Mouse (Mus musculus) testis, adult 2 months (tissue): Measurements from ENCODE around the gene Krt82. TPM values are rescaled to one million over a fixed set of nuclear protein-coding genes. Genes with fewer than 3 reads are reported as not detected.

Experiments used
- H3K27ac ChIP-seq: fragments of 200-500 bp; 2 replicates; pipeline ENCODE4 v1.5.1; 2012; ENCODE audit warnings: low read depth, low read length; ENCODE audit not compliant: control insufficient read depth, insufficient read depth
- H3K27me3 ChIP-seq: fragments of 200-500 bp; 2 replicates; pipeline ENCODE4 v1.6.1; 2012; ENCODE audit warnings: mild to moderate bottlenecking, low read length, moderate library complexity; ENCODE audit not compliant: control insufficient read depth, insufficient read depth
- H3K36me3 ChIP-seq: fragments of 200-500 bp; 2 replicates; pipeline ENCODE4 v1.6.1; 2012; ENCODE audit warnings: mild to moderate bottlenecking, low read length; ENCODE audit not compliant: control insufficient read depth, insufficient read depth
- H3K4me1 ChIP-seq: fragments of 200-500 bp; 2 replicates; pipeline ENCODE4 v1.6.1; 2012; ENCODE audit warnings: low read length; ENCODE audit not compliant: control insufficient read depth, insufficient read depth
- H3K4me3 ChIP-seq: fragments of 200-500 bp; 2 replicates; pipeline ENCODE4 v1.5.1; 2012; ENCODE audit warnings: low read depth, mild to moderate bottlenecking, low read length, moderate library complexity, mixed read lengths; ENCODE audit not compliant: control insufficient read depth
- CTCF ChIP-seq: fragments of 200-500 bp; IDR thresholded peaks from 2 replicates; pipeline ENCODE4 v1.5.1; 2012; ENCODE audit warnings: low read depth, mild to moderate bottlenecking, inconsistent platforms, low read length, moderate library complexity; ENCODE audit not compliant: control insufficient read depth, insufficient read depth, insufficient replicate concordance
- POLR2A ChIP-seq: fragments of 200-500 bp; IDR thresholded peaks from 2 replicates; pipeline ENCODE4 v1.6.1; 2012; ENCODE audit warnings: low read depth, mild to moderate bottlenecking, inconsistent platforms, low read length, moderate library complexity; ENCODE audit not compliant: control insufficient read depth
- polyA plus RNA-seq: library from polyadenylated mRNA; depleted of rRNA; stranded (reverse); fragments of >200 nt; gene quantifications from 2 replicates; pipeline ENCODE4 v1.2.3, GENCODE M21; 2012; rRNA removed

Gene Krt82
- polyA plus RNA-seq, 1 experiment, result not detected

GRCm38 (mm10) chr15:101508247-101508646 is 42.2 kb downstream of the Krt82 start:
- Histone ChIP-seq H3K27me3 (no peaks in the 10 kb centered on the region), H3K4me3 (no peak overlapping the region), H3K36me3 (no peaks in the 10 kb centered on the region), H3K27ac (no peak overlapping the region), H3K4me1 (no peaks in the 10 kb centered on the region)
- TF ChIP-seq POLR2A (no peak), CTCF (no peak)

- Histone ChIP-seq H3K27ac (no peak overlapping the region), H3K4me1 (no peaks in the 10 kb centered on the region), H3K4me3 (no peak overlapping the region), H3K27me3 (no peaks in the 10 kb centered on the region), H3K36me3 (no peaks in the 10 kb centered on the region)
- no peak for TF ChIP-seq CTCF
- TF ChIP-seq POLR2A, result no peak
Measured at GRCm38 (mm10) chr15:101506896-101507758, 43.3 kb downstream of the Krt82 start.

GRCm38 (mm10) chr15:101497181-101497580 is 53.3 kb downstream of the Krt82 start:
- no peaks in the 10 kb centered on the region; the same call in 1 of the 2 replicates for H3K4me1 ChIP-seq
- H3K27ac ChIP-seq, result no peak overlapping the region
- no peaks in the 10 kb centered on the region for H3K27me3 ChIP-seq
- no peaks in the 10 kb centered on the region for H3K36me3 ChIP-seq
- no peak overlapping the region for H3K4me3 ChIP-seq
- TF ChIP-seq CTCF (no peak), POLR2A (no peak)

GRCm38 (mm10) chr15:101495266-101495665 is 55.2 kb downstream of the Krt82 start:
- no peaks in the 10 kb centered on the region for H3K36me3 ChIP-seq
- no peak overlapping the region for H3K4me3 ChIP-seq
- H3K27ac ChIP-seq, result no peak overlapping the region
- H3K4me1 ChIP-seq, result no peaks in the 10 kb centered on the region; the same call in 1 of the 2 replicates
- TF ChIP-seq CTCF (no peak), POLR2A (no peak)
- H3K27me3 ChIP-seq, result no peaks in the 10 kb centered on the region

- Histone ChIP-seq H3K27me3 (no peaks in the 10 kb centered on the region), H3K36me3 (no peaks in the 10 kb centered on the region), H3K4me1 (no peaks in the 10 kb centered on the region; the same call in 1 of the 2 replicates), H3K4me3 (no peak overlapping the region), H3K27ac (no peak overlapping the region)
- TF ChIP-seq CTCF (no peak), POLR2A (no peak)
Measured at GRCm38 (mm10) chr15:101494203-101494602, 56.3 kb downstream of the Krt82 start.

- H3K4me3 ChIP-seq, result no peak overlapping the region
- TF ChIP-seq POLR2A, result no peak
Measured at GRCm38 (mm10) chr15:101493713-101494112, 56.8 kb downstream of the Krt82 start.

GRCm38 (mm10) chr15:101492718-101493117 is 57.7 kb downstream of the Krt82 start:
- no peak overlapping the region for H3K4me3 ChIP-seq
- H3K27ac ChIP-seq, result no peak overlapping the region
- no peaks in the 10 kb centered on the region; the same call in 1 of the 2 replicates for H3K4me1 ChIP-seq
- no peaks in the 10 kb centered on the region for H3K36me3 ChIP-seq
- H3K27me3 ChIP-seq, result no peaks in the 10 kb centered on the region
- TF ChIP-seq POLR2A (no peak), CTCF (no peak)

More at GRCm38 (mm10) chr15:101493713-101494112, 56.8 kb downstream of the Krt82 start:
- Histone ChIP-seq H3K27me3 (no peaks in the 10 kb centered on the region), H3K4me1 (no peaks in the 10 kb centered on the region; the same call in 1 of the 2 replicates), H3K36me3 (no peaks in the 10 kb centered on the region), H3K27ac (no peak overlapping the region)

- Histone ChIP-seq H3K4me3 (no peak within 1 kb of the TSS), H3K27me3 (no peaks in the 10 kb centered on the region), H3K36me3 (no peaks in the 10 kb centered on the region), H3K27ac (no peak within 1 kb of the TSS), H3K4me1 (no peaks in the 10 kb centered on the region; the same call in 1 of the 2 replicates)
- TF ChIP-seq POLR2A, result no peak
Measured at GRCm38 (mm10) chr15:101491431-101491830, 59.0 kb downstream of the Krt82 start, which contains the start of gene Krt83. TSS of gene Krt83 (minus strand) at chr15:101491512.

Other genes starting within 250 kb of the Krt82 start
- 0.32 and 0.42 TPM in 2 replicates for gene Krt80, start 180.5 kb downstream of the Krt82 start, polyA plus RNA-seq
- gene Krt7, start 139.6 kb downstream of the Krt82 start, polyA plus RNA-seq, result 0.33 and 0.72 TPM in 2 replicates
- not detected in 2 replicates for gene Krt87, start 111.9 kb downstream of the Krt82 start, polyA plus RNA-seq
- 189 and 195 TPM in 2 replicates for gene Krt88, start 102.9 kb downstream of the Krt82 start, polyA plus RNA-seq
- gene Krt81, start 86.9 kb downstream of the Krt82 start, polyA plus RNA-seq, result not detected in 2 replicates
- gene Krt86, start 77.2 kb downstream of the Krt82 start, polyA plus RNA-seq, result 0.12 and 0.29 TPM in 2 replicates
- 0.07 TPM in 1 of 2 replicates, not detected in the other for gene Krt83, start 59.2 kb downstream of the Krt82 start, polyA plus RNA-seq
- gene Gm49425, start 33.4 kb downstream of the Krt82 start, polyA plus RNA-seq, result 0.25 TPM in 1 of 2 replicates, not detected in the other
- not detected in 2 replicates for gene Krt84, start 17.8 kb downstream of the Krt82 start, polyA plus RNA-seq
- gene Krt90, start 12.3 kb upstream of the Krt82 start, polyA plus RNA-seq, result not detected in 2 replicates
- 0.04 TPM in 1 of 2 replicates, not detected in the other for gene Krt75, start 23.2 kb upstream of the Krt82 start, polyA plus RNA-seq
- gene Gm5414, start 77.5 kb upstream of the Krt82 start, polyA plus RNA-seq, result not detected in 2 replicates
- not detected in 2 replicates for gene Gm5478, start 96.7 kb upstream of the Krt82 start, polyA plus RNA-seq
- 0.04 and 0.05 TPM in 2 replicates for gene Krt6b, start 129.6 kb upstream of the Krt82 start, polyA plus RNA-seq
- gene Krt6a, start 143.6 kb upstream of the Krt82 start, polyA plus RNA-seq, result 0.08 TPM in 1 of 2 replicates, not detected in the other
- 0.12 and 1.3 TPM in 2 replicates for gene Krt5, start 162.2 kb upstream of the Krt82 start, polyA plus RNA-seq
- gene Krt71, start 192.4 kb upstream of the Krt82 start, polyA plus RNA-seq, result not detected in 2 replicates
- not detected in 2 replicates for gene Krt72, start 235.8 kb upstream of the Krt82 start, polyA plus RNA-seq